Mouse (Mus musculus) urinary bladder, postnatal 36 days (tissue): ENCODE data around the gene Pmfbp1.

ENCODE experiments used
- DNase-seq, 2 experiments: peaks; one replicate each; pipeline ENCODE4 v3.0.0; 2022; ENCODE audit warnings: low spot score in 2 of 2, mixed read lengths in 1 of 2

Pmfbp1 gene

DNA sequence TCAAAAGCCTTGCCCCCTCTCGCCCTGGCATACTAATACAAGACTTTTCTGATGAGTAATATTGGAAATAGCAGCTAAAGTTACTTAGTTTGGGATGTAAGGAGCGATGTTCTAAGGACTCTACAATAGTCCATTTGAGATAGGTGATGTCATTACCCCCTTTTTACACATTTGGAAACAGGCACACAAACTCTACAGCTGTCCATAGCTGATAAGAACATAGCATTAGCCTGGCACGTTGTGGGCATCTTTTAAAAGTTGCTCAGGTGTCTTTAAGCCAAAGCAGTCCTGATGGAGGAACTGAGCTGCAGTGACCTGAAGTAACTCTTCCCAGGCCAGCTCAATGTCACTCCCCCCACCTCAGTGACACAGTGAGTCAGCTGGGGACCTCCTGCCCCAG, 97.5 kb downstream of the Pmfbp1 start:
- DNase-seq = no peak

DNA sequence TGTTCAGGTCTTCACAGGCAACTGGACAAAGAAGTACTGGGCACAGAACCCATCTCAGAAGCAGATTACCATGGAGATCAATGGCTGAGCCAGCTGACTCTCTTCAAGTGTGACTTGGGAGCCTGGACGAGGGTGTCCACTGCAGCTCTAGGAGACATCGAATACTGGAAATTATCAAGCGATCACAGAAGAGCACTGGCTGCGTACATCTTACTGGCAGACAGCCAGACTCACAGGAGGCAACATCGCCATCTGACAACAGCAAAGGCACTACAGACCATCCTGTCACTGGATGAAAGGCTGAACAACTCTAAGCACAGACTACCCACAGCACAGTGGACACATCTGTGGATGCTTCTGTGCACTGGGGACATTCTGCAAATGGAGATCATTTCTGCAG, 98.3 kb downstream of the Pmfbp1 start:
- no peak for DNase-seq
